Mouse (Mus musculus) neural tube, embryonic 13.5 days (tissue): ENCODE data around the gene Gm9936. TPM values are rescaled to one million over a fixed set of nuclear protein-coding genes. Genes with fewer than 3 reads are reported as not detected.
"Not testable (repeated sequence)": the region's sequence is repeated elsewhere in the genome, so short reads cannot be mapped to it uniquely, and the experiment has no call there.

Experiments
- ATAC-seq: fragments of 200-750 bp; cut with Nextera tagmentation; 2 replicates; pipeline ENCODE4 v1.8.0; 2017; ENCODE audit warnings: low read depth, mild to moderate bottlenecking, moderate TSS enrichment, moderate library complexity
- H3K27ac ChIP-seq: fragments of 300-500 bp; sonication (generic); replicated peaks from 2 replicates; pipeline ENCODE4 v1.5.1; 2015; ENCODE audit warnings: moderate library complexity, mild to moderate bottlenecking, inconsistent platforms
- H3K27me3 ChIP-seq: fragments of 300-500 bp; sonication (generic); 2 replicates; pipeline ENCODE4 v1.6.1; 2015; ENCODE audit warnings: mild to moderate bottlenecking, inconsistent platforms
- H3K36me3 ChIP-seq: fragments of 300-500 bp; sonication (generic); 2 replicates; pipeline ENCODE4 v1.6.1; 2015; ENCODE audit warnings: mild to moderate bottlenecking, inconsistent platforms
- H3K4me1 ChIP-seq: fragments of 300-500 bp; sonication (generic); replicated peaks from 2 replicates; pipeline ENCODE4 v1.6.1; 2015; ENCODE audit warnings: inconsistent platforms
- H3K4me2 ChIP-seq: fragments of 300-500 bp; sonication (generic); 2 replicates; pipeline ENCODE4 v1.6.1; 2015; ENCODE audit warnings: inconsistent platforms, mild to moderate bottlenecking, moderate library complexity
- H3K4me3 ChIP-seq: fragments of 300-500 bp; sonication (generic); 2 replicates; pipeline ENCODE4 v1.5.1; 2015; ENCODE audit warnings: mild to moderate bottlenecking, inconsistent platforms
- H3K9ac ChIP-seq: fragments of 300-500 bp; sonication (generic); 2 replicates; pipeline ENCODE4 v1.6.1; 2015; ENCODE audit warnings: moderate library complexity, mild to moderate bottlenecking, inconsistent platforms
- H3K9me3 ChIP-seq: fragments of 300-500 bp; sonication (generic); 2 replicates; pipeline ENCODE4 v1.6.1; 2016; ENCODE audit warnings: inconsistent platforms
- WGBS: fragments of 180-500 bp; shearing (Covaris S2); methylation state at CpG from one replicate; pipeline ENCODE4 v1.1.7; 2015; 5-methylcytosine and 5-hydroxymethylcytosine counted together
- polyA plus RNA-seq: library from polyadenylated mRNA; unstranded; fragments of >200 nt; fragmentation: Nextera tagmentation; extraction: Ambion mirVana; gene quantifications from 2 replicates; pipeline ENCODE4 v1.2.1, GENCODE M21; 2015

The Gm9936 gene
- polyA plus RNA-seq = 1.3 and 1.4 TPM in 2 replicates

GRCm38 (mm10) chr5:114858582-114858981, at the start of gene Gm9936:
TSS of gene Gm9936 (minus strand) at chr5:114858682.
- ATAC-seq = no peak
- no peaks in the 10 kb centered on the region for H3K36me3 ChIP-seq
- H3K9me3 ChIP-seq = no peaks in the 10 kb centered on the region
- 88% methylated on average over 12 of the region's 12 CpGs for WGBS
- H3K4me2 ChIP-seq = peak within 1 kb of the TSS; percentile 61
- no peak within 1 kb of the TSS for H3K27ac ChIP-seq
- H3K9ac ChIP-seq = peak within 1 kb of the TSS; percentile 69
- peak within 1 kb of the TSS; percentile 32 for H3K4me3 ChIP-seq
- 0 out of 2 replicates have a peak, but pooled peaks cover 8% of the 10 kb centered on the region for H3K4me1 ChIP-seq
- H3K27me3 ChIP-seq = peaks cover 12% of the 10 kb centered on the region; the same call in 1 of the 2 replicates

GRCm38 (mm10) chr5:114902413-114902812, 43.9 kb upstream of the Gm9936 start:
- WGBS = 43% methylated on average over 1 of the region's 1 CpGs
- no peak for ATAC-seq
- Histone ChIP-seq H3K4me1 (no peaks in the 10 kb centered on the region; the same call in 1 of the 2 replicates), H3K9me3 (no peaks in the 10 kb centered on the region), H3K27me3 (no peaks in the 10 kb centered on the region), H3K4me2 (no peak overlapping the region), H3K9ac (no peak overlapping the region), H3K27ac (no peak overlapping the region), H3K36me3 (no peaks in the 10 kb centered on the region), H3K4me3 (no peak overlapping the region)

- WGBS = 84% methylated on average over 7 of the region's 7 CpGs
These were observed 40.4 kb upstream of the Gm9936 start for GRCm38 (mm10) chr5:114898857-114899256.

DNA sequence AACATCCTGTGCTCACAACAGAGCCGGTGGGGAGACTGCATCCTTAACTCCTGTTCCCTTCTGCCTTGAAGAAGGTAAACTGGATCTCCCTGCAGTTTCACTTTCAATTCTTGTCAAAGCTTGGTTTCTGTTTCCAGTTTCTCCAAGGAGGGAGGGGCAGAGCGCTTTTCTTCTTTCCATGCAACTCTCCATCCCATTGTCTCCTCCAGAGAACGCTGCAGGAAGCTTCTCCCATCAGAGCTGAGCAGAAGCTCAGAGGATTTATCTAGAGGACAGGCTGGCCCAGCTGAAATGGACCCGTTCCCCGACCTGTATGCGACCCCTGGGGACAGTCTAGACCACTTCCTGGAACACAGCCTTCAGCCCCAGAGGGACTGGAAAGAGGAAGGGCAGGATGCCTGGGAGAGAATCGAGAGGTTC, 38.9 kb upstream of the Gm9936 start:
- Histone ChIP-seq H3K4me1 (no peaks in the 10 kb centered on the region; the same call in 1 of the 2 replicates), H3K9me3 (no peaks in the 10 kb centered on the region), H3K36me3 (no peaks in the 10 kb centered on the region), H3K27me3 (no peaks in the 10 kb centered on the region), H3K9ac (no peak overlapping the region), H3K4me2 (peak overlapping the region; percentile 24), H3K27ac (no peak overlapping the region), H3K4me3 (no peak overlapping the region)
- WGBS = 16% methylated on average over 7 of the region's 7 CpGs
- no peak for ATAC-seq

More at GRCm38 (mm10) chr5:114898857-114899256, 40.4 kb upstream of the Gm9936 start:
- Histone ChIP-seq H3K4me1 (no peaks in the 10 kb centered on the region; the same call in 1 of the 2 replicates), H3K27me3 (no peaks in the 10 kb centered on the region), H3K27ac (no peak overlapping the region), H3K9ac (no peak overlapping the region), H3K4me3 (no peak overlapping the region), H3K4me2 (no peak overlapping the region), H3K9me3 (no peaks in the 10 kb centered on the region), H3K36me3 (no peaks in the 10 kb centered on the region)
- ATAC-seq = no peak

GRCm38 (mm10) chr5:114896688-114897373, 38.3 kb upstream of the Gm9936 start, which contains the start of gene Oasl2:
TSS of gene Oasl2 (plus strand) at chr5:114896936.
- Histone ChIP-seq H3K36me3 (no peaks in the 10 kb centered on the region), H3K9ac (no peak within 1 kb of the TSS), H3K9me3 (no peaks in the 10 kb centered on the region), H3K4me2 (peak within 1 kb of the TSS; percentile 24), H3K27me3 (no peaks in the 10 kb centered on the region), H3K4me3 (no peak within 1 kb of the TSS), H3K4me1 (no peaks in the 10 kb centered on the region; the same call in 1 of the 2 replicates), H3K27ac (no peak within 1 kb of the TSS)
- no peak for ATAC-seq
- 69% methylated on average over 13 of the region's 13 CpGs for WGBS

- no peak for ATAC-seq
- Histone ChIP-seq H3K9ac (no peak overlapping the region), H3K4me1 (no peaks in the 10 kb centered on the region; the same call in 1 of the 2 replicates), H3K9me3 (no peaks in the 10 kb centered on the region), H3K4me2 (no peak overlapping the region), H3K27me3 (no peaks in the 10 kb centered on the region), H3K36me3 (no peaks in the 10 kb centered on the region), H3K4me3 (no peak overlapping the region), H3K27ac (no peak overlapping the region)
- WGBS = 88% methylated on average over 4 of the region's 4 CpGs
These were observed 37.1 kb upstream of the Gm9936 start for GRCm38 (mm10) chr5:114895542-114895941.

DNA sequence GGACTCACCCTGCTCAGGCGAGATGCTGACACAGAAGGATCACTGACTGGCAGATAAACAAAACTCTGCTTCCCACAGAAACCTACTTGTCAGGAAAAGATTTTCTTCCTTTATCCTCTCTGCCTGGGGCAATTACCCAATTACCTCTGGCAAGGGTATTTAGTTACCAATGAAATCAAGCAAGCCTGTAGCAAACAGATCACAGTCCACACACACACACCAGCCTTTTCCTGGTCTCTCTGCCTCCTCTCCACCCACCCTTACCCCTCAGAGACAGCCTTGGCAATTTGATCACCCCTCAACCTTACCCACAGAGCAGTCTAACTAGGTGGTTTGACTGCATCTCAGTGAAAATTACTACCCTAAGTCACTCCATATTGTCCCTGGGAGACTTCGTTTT, 30.5 kb upstream of the Gm9936 start:
- H3K9ac ChIP-seq = no peak overlapping the region
- 84% methylated on average over 2 of the region's 2 CpGs for WGBS

GRCm38 (mm10) chr5:114886801-114887200, 28.3 kb upstream of the Gm9936 start:
- Histone ChIP-seq H3K4me3 (no peak overlapping the region), H3K27ac (no peak overlapping the region), H3K27me3 (no peaks in the 10 kb centered on the region), H3K4me1 (no peaks in the 10 kb centered on the region), H3K9ac (no peak overlapping the region), H3K36me3 (no peaks in the 10 kb centered on the region), H3K4me2 (no peak overlapping the region), H3K9me3 (no peaks in the 10 kb centered on the region)
- 82% methylated on average over 6 of the region's 6 CpGs for WGBS
- ATAC-seq = no peak

More for the DNA sequence above, 30.5 kb upstream of the Gm9936 start:
- Histone ChIP-seq H3K9me3 (no peaks in the 10 kb centered on the region), H3K36me3 (no peaks in the 10 kb centered on the region), H3K27me3 (no peaks in the 10 kb centered on the region), H3K4me2 (no peak overlapping the region), H3K4me3 (no peak overlapping the region), H3K4me1 (no peaks in the 10 kb centered on the region), H3K27ac (no peak overlapping the region)
- ATAC-seq = no peak

DNA sequence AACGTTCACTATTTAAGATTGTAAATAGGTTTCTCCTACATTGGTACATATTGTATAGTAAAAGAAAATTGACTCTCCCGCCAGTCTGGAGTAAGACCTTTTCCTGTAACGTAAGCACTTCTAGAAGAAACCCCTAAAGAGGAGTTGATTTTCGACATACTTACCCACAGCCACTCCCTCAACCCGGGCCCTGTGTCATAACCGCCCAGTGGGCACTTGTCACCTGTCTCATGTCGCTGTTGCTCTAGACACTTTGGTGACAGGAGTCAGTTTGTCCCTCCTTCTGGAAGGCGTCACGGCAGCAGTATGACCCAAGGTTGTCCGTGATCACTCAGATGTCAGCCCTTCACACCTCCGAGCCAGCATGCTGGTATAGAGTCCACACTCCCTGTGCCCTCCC, 24.5 kb upstream of the Gm9936 start:
- H3K4me3 ChIP-seq = no peak overlapping the region
- WGBS = 93% methylated on average over 11 of the region's 11 CpGs
- no peaks in the 10 kb centered on the region for H3K4me1 ChIP-seq
- H3K27ac ChIP-seq = no peak overlapping the region
- no peaks in the 10 kb centered on the region for H3K27me3 ChIP-seq
- H3K9ac ChIP-seq = no peak overlapping the region
- no peak for ATAC-seq
- no peaks in the 10 kb centered on the region for H3K9me3 ChIP-seq
- H3K36me3 ChIP-seq = no peaks in the 10 kb centered on the region
- no peak overlapping the region for H3K4me2 ChIP-seq

DNA sequence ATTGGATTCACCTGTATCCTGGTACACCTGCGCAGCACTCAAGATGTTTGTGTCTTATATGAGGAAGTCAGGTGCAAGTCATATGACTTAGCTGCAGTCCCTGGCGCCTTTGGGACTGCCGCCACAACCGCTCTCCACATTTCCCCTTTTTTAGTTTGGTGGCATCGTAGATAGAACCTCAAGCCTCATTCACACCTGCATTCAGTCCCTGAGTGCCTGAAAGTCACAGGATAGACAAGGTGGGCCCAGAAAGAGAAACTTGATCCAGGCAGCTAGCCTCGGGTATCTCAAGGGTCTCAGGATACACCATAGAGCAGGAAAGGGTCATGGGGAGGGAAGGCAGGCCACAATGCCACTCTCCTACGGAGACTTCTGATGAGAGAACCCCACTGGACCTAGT, 23.8 kb upstream of the Gm9936 start:
- H3K4me3 ChIP-seq, H3K9me3 ChIP-seq, H3K9ac ChIP-seq, ATAC-seq, H3K4me2 ChIP-seq, H3K36me3 ChIP-seq, H3K27ac ChIP-seq, H3K27me3 ChIP-seq, H3K4me1 ChIP-seq: not testable (repeated sequence)
- WGBS = 95% methylated on average over 7 of the region's 7 CpGs

- H3K4me1 ChIP-seq = peaks cover 5% of the 10 kb centered on the region
- H3K4me3 ChIP-seq = no peak overlapping the region
- no peak overlapping the region for H3K4me2 ChIP-seq
- H3K27ac ChIP-seq = no peak overlapping the region
- WGBS = 77% methylated on average over 13 of the region's 13 CpGs
- no peak overlapping the region for H3K9ac ChIP-seq
- ATAC-seq = no peak
- no peaks in the 10 kb centered on the region for H3K36me3 ChIP-seq
- H3K9me3 ChIP-seq = no peaks in the 10 kb centered on the region
- no peaks in the 10 kb centered on the region for H3K27me3 ChIP-seq
These were observed 20.9 kb upstream of the Gm9936 start for GRCm38 (mm10) chr5:114879399-114879798.

GRCm38 (mm10) chr5:114877487-114877886, 19.0 kb upstream of the Gm9936 start:
- H3K4me3 ChIP-seq = no peak overlapping the region
- H3K27me3 ChIP-seq = no peaks in the 10 kb centered on the region
- 63% methylated on average over 7 of the region's 7 CpGs for WGBS
- no peaks in the 10 kb centered on the region for H3K36me3 ChIP-seq
- no peak for ATAC-seq
- no peak overlapping the region for H3K9ac ChIP-seq
- peaks cover 5% of the 10 kb centered on the region for H3K4me1 ChIP-seq
- no peak overlapping the region for H3K4me2 ChIP-seq
- H3K27ac ChIP-seq = no peak overlapping the region
- no peaks in the 10 kb centered on the region for H3K9me3 ChIP-seq

DNA sequence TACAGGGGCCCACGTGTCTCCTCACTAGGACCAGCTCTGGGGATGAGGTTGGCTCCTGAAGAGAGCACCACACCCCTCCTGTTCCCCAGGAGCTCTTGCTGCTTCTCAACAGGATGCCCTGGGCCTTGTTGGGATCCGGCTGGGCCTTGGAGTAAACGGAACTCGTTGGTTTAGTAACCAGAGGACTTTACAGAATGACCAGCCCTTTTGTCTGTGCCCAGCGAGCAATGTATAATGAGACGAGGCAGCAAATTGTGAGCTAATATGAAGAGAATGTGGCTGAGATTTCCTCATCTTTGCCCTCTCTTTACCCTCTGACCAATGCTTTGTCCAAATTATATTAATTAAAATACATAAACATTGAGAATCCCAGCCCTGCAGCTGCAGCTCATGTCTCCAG, 17.8 kb upstream of the Gm9936 start:
- WGBS = 38% methylated on average over 6 of the region's 6 CpGs
- no peaks in the 10 kb centered on the region for H3K9me3 ChIP-seq
- H3K4me2 ChIP-seq = no peak overlapping the region
- ATAC-seq = no peak
- H3K27ac ChIP-seq = no peak overlapping the region
- H3K9ac ChIP-seq = no peak overlapping the region
- no peak overlapping the region for H3K4me3 ChIP-seq
- H3K36me3 ChIP-seq = no peaks in the 10 kb centered on the region
- H3K27me3 ChIP-seq = no peaks in the 10 kb centered on the region
- H3K4me1 ChIP-seq = peaks cover 5% of the 10 kb centered on the region
